Mouse (Mus musculus): Measurements from ENCODE around the gene Lpcat3. TPM values are rescaled to one million over a fixed set of nuclear protein-coding genes. Genes with fewer than 3 reads are reported as not detected.

Lpcat3 gene
- polyA plus RNA-seq, 1 experiment = 119 TPM

GRCm38 (mm10) chr6:124702102-124702783 is 39.4 kb downstream of the Lpcat3 start:
- no peaks in the 10 kb centered on the region for H3K27me3 ChIP-seq (replicated peaks)
- no peak overlapping the region for H3K4me3 ChIP-seq (replicated peaks)
- H3K9me3 ChIP-seq = no peaks in the 10 kb centered on the region
- H3K36me3 ChIP-seq (replicated peaks; ENCODE audit: low read length) = peaks cover 99% of the 10 kb centered on the region
- no peak for TF ChIP-seq GATA1 (IDR thresholded peaks at IDR 0.05; ENCODE audit: borderline replicate concordance, low read length)
- no peak for TF ChIP-seq FLI1 (IDR thresholded peaks at IDR 0.05; ENCODE audit: low read length)
- H3K4me1 ChIP-seq = peaks cover 42% of the 10 kb centered on the region

GRCm38 (mm10) chr6:124702784-124703103 is 39.9 kb downstream of the Lpcat3 start:
- H3K27me3 ChIP-seq (replicated peaks) = no peaks in the 10 kb centered on the region
- H3K4me1 ChIP-seq = peaks cover 45% of the 10 kb centered on the region
- TF ChIP-seq GATA1 (IDR thresholded peaks at IDR 0.05; ENCODE audit: borderline replicate concordance, low read length) (no peak), FLI1 (IDR thresholded peaks at IDR 0.05; ENCODE audit: low read length) (no peak)
- peaks cover 99% of the 10 kb centered on the region for H3K36me3 ChIP-seq (replicated peaks; ENCODE audit: low read length)
- no peak overlapping the region for H3K4me3 ChIP-seq (replicated peaks)
- no peaks in the 10 kb centered on the region for H3K9me3 ChIP-seq

GRCm38 (mm10) chr6:124703789-124704188 is 41.0 kb downstream of the Lpcat3 start:
- Histone ChIP-seq H3K9me3 (no peaks in the 10 kb centered on the region), H3K36me3 (replicated peaks; ENCODE audit: low read length) (peaks cover 99% of the 10 kb centered on the region), H3K4me3 (replicated peaks) (no peak overlapping the region), H3K4me1 (peaks cover 55% of the 10 kb centered on the region), H3K27me3 (replicated peaks) (no peaks in the 10 kb centered on the region)
- TF ChIP-seq GATA1 (IDR thresholded peaks at IDR 0.05; ENCODE audit: borderline replicate concordance, low read length) (no peak), FLI1 (IDR thresholded peaks at IDR 0.05; ENCODE audit: low read length) (no peak)

- H3K9me3 ChIP-seq = no peaks in the 10 kb centered on the region
- no peaks in the 10 kb centered on the region for H3K27me3 ChIP-seq (replicated peaks)
- H3K4me3 ChIP-seq (replicated peaks) = no peak overlapping the region
- TF ChIP-seq GATA1 (IDR thresholded peaks at IDR 0.05; ENCODE audit: borderline replicate concordance, low read length) = no peak
- H3K36me3 ChIP-seq (replicated peaks; ENCODE audit: low read length) = peaks cover 99% of the 10 kb centered on the region
- peaks cover 57% of the 10 kb centered on the region for H3K4me1 ChIP-seq
Observed at GRCm38 (mm10) chr6:124704417-124704816, 41.6 kb downstream of the Lpcat3 start.

- no peaks in the 10 kb centered on the region for H3K27me3 ChIP-seq (replicated peaks)
- peaks cover 87% of the 10 kb centered on the region for H3K36me3 ChIP-seq (replicated peaks; ENCODE audit: low read length)
- H3K4me1 ChIP-seq = peaks cover 65% of the 10 kb centered on the region
Observed at GRCm38 (mm10) chr6:124706061-124706627, 43.3 kb downstream of the Lpcat3 start.

GRCm38 (mm10) chr6:124708289-124708889 is 45.6 kb downstream of the Lpcat3 start:
- TF ChIP-seq FLI1 (IDR thresholded peaks at IDR 0.05; ENCODE audit: low read length) (no peak), GATA1 (IDR thresholded peaks at IDR 0.05; ENCODE audit: borderline replicate concordance, low read length) (no peak)
- Histone ChIP-seq H3K36me3 (replicated peaks; ENCODE audit: low read length) (peaks cover 67% of the 10 kb centered on the region), H3K4me1 (peaks cover 62% of the 10 kb centered on the region), H3K4me3 (replicated peaks) (peak overlapping the region; percentile 38), H3K9me3 (no peaks in the 10 kb centered on the region), H3K27me3 (replicated peaks) (no peaks in the 10 kb centered on the region)

More at GRCm38 (mm10) chr6:124706061-124706627, 43.3 kb downstream of the Lpcat3 start:
- TF ChIP-seq FLI1 (IDR thresholded peaks at IDR 0.05; ENCODE audit: low read length) (no peak), GATA1 (IDR thresholded peaks at IDR 0.05; ENCODE audit: borderline replicate concordance, low read length) (no peak)
- Histone ChIP-seq H3K4me3 (replicated peaks) (no peak overlapping the region), H3K9me3 (no peaks in the 10 kb centered on the region)

GRCm38 (mm10) chr6:124711824-124712782 is 49.3 kb downstream of the Lpcat3 start, which contains the start of the genes Emg1 and Phb2:
TSS of gene Emg1 (minus strand) at chr6:124712178.
TSS of gene Phb2 (plus strand) at chr6:124712336.
- Histone ChIP-seq H3K4me1 (peaks cover 81% of the 10 kb centered on the region), H3K9me3 (no peaks in the 10 kb centered on the region), H3K27me3 (replicated peaks) (no peaks in the 10 kb centered on the region), H3K4me3 (replicated peaks) (peak within 1 kb of the TSS; percentile 96), H3K36me3 (replicated peaks; ENCODE audit: low read length) (peaks cover 67% of the 10 kb centered on the region)
- TF ChIP-seq GATA1 (IDR thresholded peaks at IDR 0.05; ENCODE audit: borderline replicate concordance, low read length) (no peak), FLI1 (IDR thresholded peaks at IDR 0.05; ENCODE audit: low read length) (peak; percentile 84)

- Histone ChIP-seq H3K9me3 (no peaks in the 10 kb centered on the region), H3K4me1 (peaks cover 80% of the 10 kb centered on the region), H3K27me3 (replicated peaks) (no peaks in the 10 kb centered on the region), H3K4me3 (replicated peaks) (peak overlapping the region; percentile 96), H3K36me3 (replicated peaks; ENCODE audit: low read length) (peaks cover 67% of the 10 kb centered on the region)
- TF ChIP-seq FLI1 (IDR thresholded peaks at IDR 0.05; ENCODE audit: low read length) (no peak), GATA1 (IDR thresholded peaks at IDR 0.05; ENCODE audit: borderline replicate concordance, low read length) (no peak)
Observed at GRCm38 (mm10) chr6:124712918-124713317, 50.1 kb downstream of the Lpcat3 start.

GRCm38 (mm10) chr6:124716864-124717490 is 54.1 kb downstream of the Lpcat3 start:
- no peaks in the 10 kb centered on the region for H3K27me3 ChIP-seq (replicated peaks)
- no peaks in the 10 kb centered on the region for H3K9me3 ChIP-seq
- no peak for TF ChIP-seq GATA1 (IDR thresholded peaks at IDR 0.05; ENCODE audit: borderline replicate concordance, low read length)
- no peak for TF ChIP-seq FLI1 (IDR thresholded peaks at IDR 0.05; ENCODE audit: low read length)
- H3K4me3 ChIP-seq (replicated peaks) = no peak overlapping the region
- peaks cover 79% of the 10 kb centered on the region for H3K36me3 ChIP-seq (replicated peaks; ENCODE audit: low read length)
- H3K4me1 ChIP-seq = peaks cover 82% of the 10 kb centered on the region
